Mouse (Mus musculus) thymus, postnatal 14 days (tissue): ENCODE measurements around the gene Anxa2.
A peak's percentile ranks its signal among the peaks of the same experiment; 100 is the strongest.

Source experiments
- DNase-seq: peaks from one replicate; pipeline ENCODE4 v3.0.0; 2021

Anxa2 gene

GRCm38 (mm10) chr9:69459876-69460275 is 6.5 kb downstream of the Anxa2 start:
- DNase-seq: no peak

- no peak for DNase-seq
Measured at GRCm38 (mm10) chr9:69463046-69463445, 9.6 kb downstream of the Anxa2 start.

- DNase-seq: no peak
Measured at GRCm38 (mm10) chr9:69464109-69464756, 10.8 kb downstream of the Anxa2 start.

DNA sequence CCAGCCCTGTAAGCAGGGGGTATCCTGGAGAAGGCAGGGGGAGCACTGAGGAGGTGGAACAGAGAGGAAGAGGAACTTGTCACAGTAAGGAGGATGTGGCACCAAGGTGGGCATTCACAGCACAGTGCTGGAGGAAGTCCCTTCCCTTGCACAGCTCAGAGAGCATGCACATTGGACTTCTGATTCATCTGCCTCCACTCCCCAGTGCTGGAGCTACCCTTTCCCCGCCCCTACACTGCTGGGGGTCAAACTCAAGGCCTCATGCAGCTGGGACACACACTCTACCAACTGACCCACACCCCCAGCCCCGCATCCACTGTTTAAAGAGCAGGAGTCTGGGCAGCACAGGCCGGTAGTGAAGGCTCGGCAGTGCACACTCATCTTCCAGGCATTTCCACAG is 12.7 kb downstream of the Anxa2 start:
- DNase-seq: peak; percentile 57

- no peak for DNase-seq
Measured at GRCm38 (mm10) chr9:69467310-69467939, 14.0 kb downstream of the Anxa2 start.

- no peak for DNase-seq
Measured at GRCm38 (mm10) chr9:69468991-69469390, 15.6 kb downstream of the Anxa2 start.

DNA sequence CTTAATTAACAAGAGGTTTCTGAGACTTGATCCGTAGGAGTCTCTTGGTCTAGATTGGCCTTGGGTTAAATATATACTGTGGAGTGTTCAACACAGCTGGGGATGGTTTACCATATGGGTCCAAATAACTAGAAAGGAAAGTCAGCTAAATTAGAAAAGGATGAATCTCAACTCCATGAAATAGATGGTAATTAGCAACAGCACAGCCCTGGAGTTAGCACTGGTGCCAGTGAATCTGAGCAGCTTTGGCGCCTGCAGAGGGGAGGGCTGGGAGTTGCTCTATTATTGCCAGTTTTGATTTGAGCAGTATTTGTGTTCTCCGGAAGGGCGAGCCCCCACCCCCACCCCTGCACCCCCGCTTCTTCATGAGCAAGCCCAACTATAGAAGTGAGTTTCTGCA is 16.9 kb downstream of the Anxa2 start:
- DNase-seq: no peak

GRCm38 (mm10) chr9:69470921-69471320 is 17.5 kb downstream of the Anxa2 start:
- peak; percentile 80 for DNase-seq

- DNase-seq: no peak
Measured at GRCm38 (mm10) chr9:69472724-69473123, 19.3 kb downstream of the Anxa2 start.

DNA sequence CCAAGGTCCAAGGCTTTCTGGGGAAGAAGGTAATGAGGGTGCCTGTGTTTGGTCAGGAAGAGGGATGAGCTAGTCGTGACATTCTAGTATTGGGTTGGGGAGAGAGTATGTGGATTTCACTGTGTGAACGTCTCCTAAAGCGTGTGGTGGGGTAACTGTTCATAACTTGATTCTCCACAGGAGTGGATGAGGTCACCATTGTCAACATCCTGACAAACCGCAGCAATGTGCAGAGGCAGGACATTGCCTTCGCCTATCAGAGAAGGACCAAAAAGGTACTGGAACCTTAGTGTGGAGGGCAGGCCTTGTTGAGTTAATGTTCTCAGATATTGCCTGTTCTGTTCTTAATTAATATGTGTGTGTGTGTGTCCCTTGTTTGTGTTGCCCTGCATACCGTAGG is 22.5 kb downstream of the Anxa2 start:
- no peak for DNase-seq

DNA sequence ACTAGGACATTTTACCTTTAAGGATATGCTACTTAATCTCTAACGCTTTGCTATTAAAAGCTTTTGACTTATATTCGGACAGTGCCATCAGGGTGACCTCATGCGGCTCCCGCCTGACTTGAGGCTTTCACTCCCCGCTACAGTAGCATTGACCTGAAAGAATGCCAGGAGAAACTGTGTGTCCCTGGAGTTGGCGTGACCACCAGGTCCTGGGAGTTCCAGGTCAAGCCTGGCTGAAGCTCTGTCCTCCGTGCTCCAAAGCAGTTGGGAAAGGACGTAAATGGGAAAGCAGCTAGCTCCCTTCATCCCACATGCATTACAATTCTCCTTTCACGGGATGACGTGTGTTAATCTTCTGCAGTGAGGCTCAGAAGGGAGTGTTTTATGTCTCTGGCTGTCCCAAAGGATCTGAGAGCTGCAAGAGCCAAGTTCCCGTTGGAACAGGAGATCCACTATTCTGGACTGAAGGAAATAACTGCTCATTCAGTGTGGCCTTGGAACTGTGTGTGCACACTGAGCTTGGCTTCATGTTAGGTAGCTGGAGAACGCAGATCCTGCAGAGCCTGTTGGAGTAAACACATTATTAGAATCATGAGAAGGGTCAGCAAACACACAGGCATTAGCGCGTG is 23.9 kb downstream of the Anxa2 start:
- no peak for DNase-seq

DNA sequence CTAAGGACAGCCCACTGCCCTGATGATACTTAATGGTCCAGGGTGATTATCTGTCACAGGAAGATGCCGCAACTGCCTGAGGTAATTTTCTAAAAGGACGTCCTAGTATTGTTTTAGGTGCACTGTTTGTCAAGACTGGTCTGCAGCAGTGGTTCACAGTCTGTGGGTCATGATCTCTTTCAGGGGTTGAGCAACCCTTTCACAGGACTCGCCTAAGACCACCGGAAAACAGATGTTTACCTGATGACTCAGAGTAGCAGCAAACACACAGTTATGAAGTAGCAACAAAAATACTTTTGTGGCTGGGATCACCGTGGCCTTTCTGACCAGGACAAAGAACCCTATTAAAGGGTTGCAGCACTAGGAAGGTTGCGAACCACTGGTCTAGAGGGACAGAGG is 24.4 kb downstream of the Anxa2 start:
- DNase-seq: no peak

- peak; percentile 91 for DNase-seq
Measured at GRCm38 (mm10) chr9:69480344-69480743, 26.9 kb downstream of the Anxa2 start.

DNA sequence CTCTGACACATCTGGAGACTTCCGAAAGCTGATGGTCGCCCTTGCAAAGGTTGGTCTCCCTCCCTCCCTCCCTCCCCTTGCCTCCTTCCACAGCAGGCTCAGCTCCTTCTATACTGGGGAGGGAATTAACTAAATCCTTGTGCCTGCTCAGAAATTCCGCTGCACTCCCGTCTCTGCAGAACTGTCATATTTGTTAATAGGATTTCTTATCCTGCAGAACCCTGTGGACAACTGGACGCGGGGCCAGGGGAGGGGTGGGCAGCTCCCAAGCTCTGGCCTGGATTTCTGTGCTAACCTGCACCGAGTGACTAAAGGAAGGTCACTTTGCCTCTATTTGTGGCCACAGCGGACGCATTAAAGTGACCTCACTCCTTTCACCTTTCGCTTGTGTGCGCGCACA is 30.4 kb downstream of the Anxa2 start:
- no peak for DNase-seq

DNA sequence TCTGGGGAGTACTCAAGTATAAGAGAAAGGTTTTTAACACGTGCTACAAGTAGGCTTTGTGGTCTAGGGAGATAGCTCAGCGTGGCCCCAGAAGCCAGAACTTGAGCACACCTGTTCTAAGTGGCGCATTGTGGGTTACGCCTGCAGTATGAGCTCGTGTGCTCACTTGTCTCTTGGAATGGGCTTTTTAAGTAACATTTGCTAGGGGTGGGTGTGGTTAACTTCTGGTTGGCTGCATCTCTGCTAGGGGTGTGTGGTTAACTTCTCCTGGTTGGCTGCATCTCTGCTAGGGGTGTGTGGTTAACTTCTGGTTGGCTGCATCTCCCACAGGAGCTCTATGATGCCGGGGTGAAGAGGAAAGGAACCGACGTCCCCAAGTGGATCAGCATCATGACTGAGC is 32.7 kb downstream of the Anxa2 start:
- peak; percentile 77 for DNase-seq

- DNase-seq: no peak
Measured at GRCm38 (mm10) chr9:69488510-69488909, 35.1 kb downstream of the Anxa2 start.

GRCm38 (mm10) chr9:69488972-69489371 is 35.6 kb downstream of the Anxa2 start:
- peak; percentile 41 for DNase-seq

DNA sequence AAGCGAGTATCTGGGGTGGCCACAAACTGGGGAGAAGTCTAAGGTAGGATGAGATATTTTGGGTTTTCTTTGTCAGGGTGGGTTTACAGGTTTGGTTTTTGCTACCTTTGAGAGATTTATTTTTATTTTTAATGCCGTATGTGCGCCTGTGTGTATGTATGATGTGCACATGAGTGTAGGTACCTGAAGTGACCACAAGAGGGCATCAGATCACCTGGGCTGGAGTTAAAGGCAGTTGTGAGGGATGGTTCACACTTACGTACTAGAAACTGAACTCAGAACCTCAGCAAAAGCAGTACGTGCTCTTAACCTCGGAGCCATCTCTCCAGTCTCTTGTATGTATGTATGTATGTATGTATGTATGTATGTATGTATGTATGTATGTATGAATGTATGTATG is 39.4 kb downstream of the Anxa2 start:
- DNase-seq: no peak

DNA sequence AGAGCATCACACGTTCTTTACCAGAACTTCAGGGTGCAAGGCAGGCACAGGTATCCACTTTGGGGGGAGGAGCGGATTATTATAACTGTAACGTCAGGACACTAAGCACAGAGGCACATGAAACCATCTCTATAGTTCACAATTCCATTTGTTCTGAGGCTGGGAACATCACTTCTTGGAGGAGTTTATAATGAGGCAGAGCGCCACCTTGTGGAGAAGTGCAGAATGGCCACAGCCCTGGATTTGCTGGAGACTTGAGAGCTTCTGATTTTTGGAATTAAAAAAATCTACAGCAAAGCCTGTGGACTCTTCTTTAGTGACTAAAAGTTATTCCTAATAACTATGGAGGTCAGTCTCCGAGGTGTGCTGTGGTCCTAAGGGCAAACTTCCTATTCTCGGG is 49.1 kb downstream of the Anxa2 start:
- DNase-seq: peak; percentile 60

GRCm38 (mm10) chr9:69505611-69506010 is 52.2 kb downstream of the Anxa2 start:
- peak; percentile 36 for DNase-seq

- no peak for DNase-seq
Measured at GRCm38 (mm10) chr9:69507206-69507605, 53.8 kb downstream of the Anxa2 start.

- no peak for DNase-seq
Measured at GRCm38 (mm10) chr9:69508016-69508415, 54.6 kb downstream of the Anxa2 start.

GRCm38 (mm10) chr9:69511881-69512590 is 58.6 kb downstream of the Anxa2 start:
- no peak for DNase-seq

- no peak for DNase-seq
Measured at GRCm38 (mm10) chr9:69512726-69513125, 59.3 kb downstream of the Anxa2 start.
